Mouse (Mus musculus): ENCODE measurements around the gene Trf.
"Not testable (repeated sequence)": the region's sequence is repeated elsewhere in the genome, so short reads cannot be mapped to it uniquely, and the experiment has no call there.

Gene Trf

GRCm38 (mm10) chr9:103214281-103214680 is 16.0 kb downstream of the Trf start:
- DNase-seq = no peak

GRCm38 (mm10) chr9:103213631-103214030 is 16.6 kb downstream of the Trf start:
- no peak for DNase-seq

- no peak for DNase-seq
Measured at GRCm38 (mm10) chr9:103212654-103213420, 17.4 kb downstream of the Trf start.

GRCm38 (mm10) chr9:103208802-103209423 is 21.3 kb downstream of the Trf start:
- DNase-seq = no peak

GRCm38 (mm10) chr9:103207846-103208245 is 22.4 kb downstream of the Trf start:
- peak; percentile 83 to 85 for DNase-seq

GRCm38 (mm10) chr9:103205786-103206185 is 24.5 kb downstream of the Trf start:
- DNase-seq = no peak

GRCm38 (mm10) chr9:103201561-103202260 is 28.5 kb downstream of the Trf start, which contains the start of gene Srprb:
Gene Srprb (minus strand): TSS chr9:103202137.
- DNase-seq = peak; percentile 97 to 98

- DNase-seq = no peak
Measured at GRCm38 (mm10) chr9:103188416-103188815, 41.8 kb downstream of the Trf start.

GRCm38 (mm10) chr9:103186747-103187146 is 43.5 kb downstream of the Trf start:
- peak; percentile 95 to 96 for DNase-seq

GRCm38 (mm10) chr9:103185946-103186345 is 44.3 kb downstream of the Trf start:
- DNase-seq = peak; percentile 70 to 71

- peak in 1 of 2 experiments; percentile 8 for DNase-seq
Measured at GRCm38 (mm10) chr9:103184855-103185254, 45.4 kb downstream of the Trf start.

- no peak for DNase-seq
Measured at GRCm38 (mm10) chr9:103181886-103182285, 48.4 kb downstream of the Trf start.

- peak; percentile 73 to 82 for DNase-seq
Measured at GRCm38 (mm10) chr9:103180807-103181565, 49.3 kb downstream of the Trf start.

- peak; percentile 76 to 84 for DNase-seq
Measured at GRCm38 (mm10) chr9:103180303-103180702, 49.9 kb downstream of the Trf start.

- no peak for DNase-seq
Measured at GRCm38 (mm10) chr9:103175692-103176091, 54.6 kb downstream of the Trf start.

- peak; percentile 62 to 69 for DNase-seq
Measured at GRCm38 (mm10) chr9:103174771-103175519, 55.3 kb downstream of the Trf start.

- DNase-seq = no peak
Measured at GRCm38 (mm10) chr9:103168771-103169170, 61.5 kb downstream of the Trf start.

GRCm38 (mm10) chr9:103168046-103168445 is 62.2 kb downstream of the Trf start:
- peak; percentile 84 to 88 for DNase-seq

- peak in 1 of 2 experiments; percentile 57 for DNase-seq
Measured at GRCm38 (mm10) chr9:103163806-103164205, 66.4 kb downstream of the Trf start.

GRCm38 (mm10) chr9:103155158-103155557 is 75.1 kb downstream of the Trf start:
- DNase-seq = not testable (repeated sequence)

- no peak for DNase-seq
Measured at GRCm38 (mm10) chr9:103154568-103154967, 75.7 kb downstream of the Trf start.
